Mouse (Mus musculus): ENCODE data around the gene Oas1f.
"Not testable (repeated sequence)": the region's sequence is repeated elsewhere in the genome, so short reads cannot be mapped to it uniquely, and the experiment has no call there.

Gene Oas1f

GRCm38 (mm10) chr5:120906791-120907733 lies 59.9 kb downstream of the Oas1f start, which contains the start of gene Oas1a:
Gene Oas1a (minus strand): TSS chr5:120907521.
- DNase-seq (ENCODE audit: extremely low read depth, insufficient read length, low spot score) = not testable (repeated sequence)
